Mouse (Mus musculus) stomach, embryonic 16.5 days (tissue): ENCODE data around the gene Pepd. TPM values are rescaled to one million over a fixed set of nuclear protein-coding genes. Genes with fewer than 3 reads are reported as not detected.
A peak's percentile ranks its signal among the peaks of the same experiment; 100 is the strongest.
"Not testable (repeated sequence)": the region's sequence is repeated elsewhere in the genome, so short reads cannot be mapped to it uniquely, and the experiment has no call there.

Experiments
- ATAC-seq: fragments of 200-750 bp; cut with Nextera tagmentation; 2 replicates; pipeline ENCODE4 v1.8.0; 2017; ENCODE audit warnings: moderate number of reproducible peaks, moderate TSS enrichment; ENCODE audit not compliant: insufficient read depth, low FRiP score
- H3K27ac ChIP-seq: fragments of 300-500 bp; sonication (generic); 2 replicates; pipeline ENCODE4 v1.5.1; 2014; ENCODE audit warnings: low read length
- H3K27me3 ChIP-seq: fragments of 300-500 bp; sonication (generic); 2 replicates; pipeline ENCODE4 v1.6.1; 2014; ENCODE audit warnings: low read length, control low read depth, mixed read lengths; ENCODE audit not compliant: control insufficient read depth, insufficient read depth
- H3K36me3 ChIP-seq: fragments of 300-500 bp; sonication (generic); 2 replicates; pipeline ENCODE4 v1.6.1; 2014; ENCODE audit warnings: low read length; ENCODE audit not compliant: control insufficient read depth, insufficient read depth
- H3K4me1 ChIP-seq: fragments of 300-500 bp; sonication (generic); 2 replicates; pipeline ENCODE4 v1.6.1; 2014; ENCODE audit warnings: low read length, control low read depth, mixed read lengths; ENCODE audit not compliant: control insufficient read depth, insufficient read depth
- H3K4me2 ChIP-seq: fragments of 300-500 bp; sonication (generic); 2 replicates; pipeline ENCODE4 v1.6.1; 2014; ENCODE audit warnings: low read depth, low read length, mixed read lengths
- H3K4me3 ChIP-seq: fragments of 300-500 bp; sonication (generic); replicated peaks from 2 replicates; pipeline ENCODE4 v1.5.1; 2014; ENCODE audit warnings: mild to moderate bottlenecking, low read length
- H3K9ac ChIP-seq: fragments of 300-500 bp; sonication (generic); 2 replicates; pipeline ENCODE4 v1.6.1; 2014; ENCODE audit warnings: low read length
- H3K9me3 ChIP-seq: fragments of 300-500 bp; sonication (generic); replicated peaks from 2 replicates; pipeline ENCODE4 v1.6.1; 2016; ENCODE audit warnings: low read length, control low read depth; ENCODE audit not compliant: control insufficient read depth
- WGBS: fragments of 180-500 bp; shearing (Covaris S2); extraction: QIAGEN DNeasy Blood & Tissue Kit; methylation state at CpG from one replicate; pipeline ENCODE4 v1.1.7; 2014; 5-methylcytosine and 5-hydroxymethylcytosine counted together
- polyA plus RNA-seq: library from polyadenylated mRNA; unstranded; fragments of >200 nt; fragmentation: Nextera tagmentation; extraction: Ambion mirVana; gene quantifications from 2 replicates; pipeline ENCODE4 v1.2.1, GENCODE M21; 2015

The Pepd gene
- polyA plus RNA-seq, 1 experiment from 2014 or later, result 66.9 TPM

- Histone ChIP-seq H3K36me3 (no peaks in the 10 kb centered on the region), H3K4me1 (no peaks in the 10 kb centered on the region), H3K27ac (no peak overlapping the region), H3K9me3 (no peaks in the 10 kb centered on the region), H3K27me3 (no peaks in the 10 kb centered on the region), H3K4me3 (no peak overlapping the region), H3K4me2 (no peak overlapping the region), H3K9ac (no peak overlapping the region)
- WGBS, result 83% methylated on average over 3 of the region's 3 CpGs
- ATAC-seq, result peak; percentile 44; the same call in 1 of the 2 replicates
These were observed 56.7 kb downstream of the Pepd start for GRCm38 (mm10) chr7:34968749-34969433.

GRCm38 (mm10) chr7:34971826-34972225 lies 59.6 kb downstream of the Pepd start:
- no peak for ATAC-seq
- Histone ChIP-seq H3K9ac (no peak overlapping the region), H3K36me3 (no peaks in the 10 kb centered on the region), H3K4me2 (no peak overlapping the region), H3K4me1 (no peaks in the 10 kb centered on the region), H3K27ac (no peak overlapping the region), H3K27me3 (no peaks in the 10 kb centered on the region), H3K9me3 (no peaks in the 10 kb centered on the region), H3K4me3 (no peak overlapping the region)
- WGBS, result 78% methylated on average over 10 of the region's 10 CpGs

- Histone ChIP-seq H3K27me3 (no peaks in the 10 kb centered on the region), H3K4me3 (no peak overlapping the region), H3K9me3 (no peaks in the 10 kb centered on the region), H3K4me2 (no peak overlapping the region), H3K36me3 (no peaks in the 10 kb centered on the region), H3K9ac (no peak overlapping the region), H3K4me1 (no peaks in the 10 kb centered on the region), H3K27ac (no peak overlapping the region)
- ATAC-seq, result no peak
- WGBS, result 50% methylated on average over 4 of the region's 4 CpGs
These were observed 60.8 kb downstream of the Pepd start for GRCm38 (mm10) chr7:34972990-34973440.

GRCm38 (mm10) chr7:34973877-34974276 lies 61.7 kb downstream of the Pepd start:
- Histone ChIP-seq H3K4me2 (no peak overlapping the region), H3K4me3 (no peak overlapping the region), H3K27ac (no peak overlapping the region), H3K9me3 (no peaks in the 10 kb centered on the region), H3K4me1 (no peaks in the 10 kb centered on the region), H3K9ac (no peak overlapping the region), H3K36me3 (no peaks in the 10 kb centered on the region), H3K27me3 (no peaks in the 10 kb centered on the region)
- no peak for ATAC-seq
- 54% methylated on average over 3 of the region's 3 CpGs for WGBS

GRCm38 (mm10) chr7:34975913-34976312 lies 63.7 kb downstream of the Pepd start:
- Histone ChIP-seq H3K36me3 (no peaks in the 10 kb centered on the region), H3K4me3 (no peak overlapping the region), H3K4me1 (no peaks in the 10 kb centered on the region), H3K27me3 (no peaks in the 10 kb centered on the region), H3K9ac (no peak overlapping the region), H3K9me3 (no peaks in the 10 kb centered on the region), H3K4me2 (no peak overlapping the region), H3K27ac (no peak overlapping the region)
- WGBS, result 90% methylated on average over 12 of the region's 12 CpGs
- ATAC-seq, result no peak

- no peak overlapping the region for H3K4me2 ChIP-seq
- H3K36me3 ChIP-seq, result peaks cover 4% of the 10 kb centered on the region; the same call in 1 of the 2 replicates
- ATAC-seq, result no peak
- 93% methylated on average over 4 of the region's 4 CpGs for WGBS
- H3K27me3 ChIP-seq, result no peaks in the 10 kb centered on the region
- no peaks in the 10 kb centered on the region for H3K9me3 ChIP-seq
- H3K4me1 ChIP-seq, result no peaks in the 10 kb centered on the region
- H3K27ac ChIP-seq, result no peak overlapping the region
- H3K4me3 ChIP-seq, result no peak overlapping the region
- no peak overlapping the region for H3K9ac ChIP-seq
These were observed 65.2 kb downstream of the Pepd start for GRCm38 (mm10) chr7:34977403-34977802.

GRCm38 (mm10) chr7:34981803-34982202 lies 69.6 kb downstream of the Pepd start:
- Histone ChIP-seq H3K9ac (no peak overlapping the region), H3K36me3 (peaks cover 4% of the 10 kb centered on the region; the same call in 1 of the 2 replicates), H3K27me3 (no peaks in the 10 kb centered on the region), H3K4me3 (no peak overlapping the region), H3K4me1 (no peaks in the 10 kb centered on the region; the same call in 1 of the 2 replicates), H3K27ac (no peak overlapping the region), H3K4me2 (no peak overlapping the region), H3K9me3 (no peaks in the 10 kb centered on the region)
- no peak for ATAC-seq
- 91% methylated on average over 10 of the region's 10 CpGs for WGBS

GRCm38 (mm10) chr7:34982372-34982771 lies 70.2 kb downstream of the Pepd start:
- ATAC-seq, H3K27me3 ChIP-seq, H3K9me3 ChIP-seq, H3K9ac ChIP-seq, H3K27ac ChIP-seq, H3K4me2 ChIP-seq, H3K4me1 ChIP-seq, H3K36me3 ChIP-seq, H3K4me3 ChIP-seq: not testable (repeated sequence)
- 82% methylated on average over 2 of the region's 2 CpGs for WGBS

GRCm38 (mm10) chr7:34983702-34984475 lies 71.7 kb downstream of the Pepd start:
- no peak for ATAC-seq
- Histone ChIP-seq H3K9ac (no peak overlapping the region), H3K4me2 (no peak overlapping the region), H3K9me3 (no peaks in the 10 kb centered on the region), H3K36me3 (peaks cover 4% of the 10 kb centered on the region; the same call in 1 of the 2 replicates), H3K4me1 (peaks cover 3% of the 10 kb centered on the region), H3K27me3 (no peaks in the 10 kb centered on the region), H3K27ac (no peak overlapping the region), H3K4me3 (no peak overlapping the region)
- 73% methylated on average over 4 of the region's 4 CpGs for WGBS
